30 mouse cellular contexts compared by ENCODE assay signal in genomic region chr5:144095461-144095970, GRCm38 (mm10). TPM values are rescaled to one million over a fixed set of nuclear protein-coding genes. Genes with fewer than 3 reads are reported as not detected.
DNase-seq lines count a peak whose midpoint lies in the region; ATAC-seq and TF ChIP-seq lines count a peak whose summit lies in the region.
"Had no signal": no experiment of that assay in that cellular context is flagged by ENCODE, and none has a peak within 500 bp of the region (broad histone marks: within the 10 kb centered on the region; RNA-seq: fewer than 3 reads in every experiment).

No protein-coding gene starts in this region.

- H3K79me3 ChIP-seq in C2C12 (ENCODE audit: low read depth): no peaks in the 10 kb centered on the region

- DNase-seq in kidney, adult 11 months: peak; percentile 56
- peak; percentile 72 for DNase-seq in kidney, adult 9 months
- DNase-seq in splenic B cell, adult 2 months (ENCODE audit: low read depth, low spot score): peak; percentile 56
- no peak for DNase-seq in c-Kit-positive CD71-positive TER-119-positive erythroid progenitor cells, embryonic 14.5 days (ENCODE audit: low spot score)
- DNase-seq in lung, postnatal 14 days: no peak
- DNase-seq: adrenal gland, postnatal 25 days; cerebellum, adult 11 months; cerebellum, adult 9-10 months; cerebellum, postnatal 36 days; gastrocnemius, postnatal 25 days; heart, adult 18-20 months; heart, postnatal 36 days; left cerebral cortex, postnatal 4 days; liver, embryonic 13.5 days; lung, adult 18-20 months; right cerebral cortex, adult 18-20 months; spleen, adult 18-20 months; thymus, adult 18-20 months; thymus, postnatal 25 days had no signal

- H3K27ac ChIP-seq in kidney, embryonic 16.5 days (ENCODE audit: low read length): no peak overlapping the region
- H3K27ac ChIP-seq: hindbrain, embryonic 12.5 days; hindbrain, postnatal 0 days; intestine, embryonic 15.5 days; liver, embryonic 13.5 days; stomach, postnatal 0 days had no signal

- no peak overlapping the region for H3K4me2 ChIP-seq in kidney, embryonic 16.5 days (replicated peaks; ENCODE audit: low read depth, low read length)
- H3K4me2 ChIP-seq: heart, embryonic 11.5 days; hindbrain, embryonic 12.5 days; intestine, embryonic 15.5 days; liver, embryonic 13.5 days; midbrain, embryonic 11.5 days had no signal

- H3K9me3 ChIP-seq in kidney, embryonic 16.5 days (ENCODE audit: low read length): no peaks in the 10 kb centered on the region
- H3K9me3 ChIP-seq: hindbrain, embryonic 12.5 days; intestine, embryonic 15.5 days; liver, embryonic 13.5 days had no signal

- H3ac ChIP-seq in C2C12 (ENCODE audit: control insufficient read depth, insufficient read length, low read depth): no peak overlapping the region

- 72% methylated on average over 6 of the region's 6 CpGs for WGBS in kidney, embryonic 16.5 days

- peaks cover 12% of the 10 kb centered on the region for H3K4me1 ChIP-seq in kidney, embryonic 16.5 days (ENCODE audit: insufficient read depth, low read length)
- H3K4me1 ChIP-seq: hindbrain, embryonic 12.5 days had no signal

- no peaks in the 10 kb centered on the region for H3K36me3 ChIP-seq in kidney, embryonic 16.5 days (ENCODE audit: insufficient read depth, low read length)
- H3K36me3 ChIP-seq in C2C12 (ENCODE audit: control insufficient read depth, insufficient read depth): no peaks in the 10 kb centered on the region
- no peaks in the 10 kb centered on the region for H3K36me3 ChIP-seq in splenic B cell, adult 2 months (ENCODE audit: control insufficient read depth, insufficient read depth, low read length, poor library complexity, severe bottlenecking)
- H3K36me3 ChIP-seq: hindbrain, embryonic 12.5 days; intestine, embryonic 15.5 days; liver, embryonic 13.5 days had no signal

- no peak for TF ChIP-seq CTCF in C2C12 (IDR thresholded peaks at IDR 0.05; ENCODE audit: control insufficient read depth, insufficient read depth, insufficient read length)

- H3K4me3 ChIP-seq in kidney, embryonic 16.5 days (ENCODE audit: low read length): no peak overlapping the region
- no peak overlapping the region for H3K4me3 ChIP-seq in C2C12 (ENCODE audit: insufficient read depth, poor library complexity, severe bottlenecking)
- H3K4me3 ChIP-seq: hindbrain, embryonic 12.5 days; intestine, embryonic 15.5 days; liver, embryonic 13.5 days had no signal

- no peaks in the 10 kb centered on the region for H3K27me3 ChIP-seq in kidney, embryonic 16.5 days (ENCODE audit: insufficient read depth, low read length)
- peaks cover 23% of the 10 kb centered on the region for H3K27me3 ChIP-seq in C2C12 (ENCODE audit: control insufficient read depth, insufficient read depth, insufficient read length)
- H3K27me3 ChIP-seq in splenic B cell, adult 2 months (ENCODE audit: control insufficient read depth, insufficient read depth, low read length, poor library complexity, severe bottlenecking): no peaks in the 10 kb centered on the region; the same call in 1 of the 2 replicates
- H3K27me3 ChIP-seq: intestine, embryonic 15.5 days had no signal

- H3K9ac ChIP-seq in kidney, embryonic 16.5 days (replicated peaks; ENCODE audit: low read length): no peak overlapping the region
- H3K9ac ChIP-seq: hindbrain, embryonic 12.5 days; intestine, embryonic 15.5 days; liver, embryonic 13.5 days had no signal

- peaks cover 1% of the 10 kb centered on the region for H3K79me2 ChIP-seq in C2C12 (ENCODE audit: control insufficient read depth, insufficient read depth)

- ATAC-seq in kidney, embryonic 16.5 days (ENCODE audit: low FRiP score, low TSS enrichment): no peak
- ATAC-seq: CD4-positive, CD25-positive, alpha-beta regulatory T cell, adult 4 months; forebrain, embryonic 14.5 days; hindbrain, postnatal 0 days; intestine, embryonic 15.5 days; midbrain, embryonic 16.5 days had no signal

TF ChIP-seq in C2C12, 6 proteins besides CTCF, POLR2A, EP300 and RAD21:
- TF ChIP-seq MAX (IDR thresholded peaks at IDR 0.05): no peak
- no peak for TF ChIP-seq CEBPB (IDR thresholded peaks at IDR 0.05; ENCODE audit: low read depth)
- no peak for TF ChIP-seq MYOD1 (IDR thresholded peaks at IDR 0.05; ENCODE audit: control insufficient read depth, insufficient read length, low read depth)
- peak; percentile 11 for TF ChIP-seq USF1 (IDR thresholded peaks at IDR 0.05; ENCODE audit: low read depth)

RNA-seq across cellular contexts. Expression of gene Lmtk2, which starts 4.7 kb away (rescaled TPM):
- polyA plus RNA-seq in kidney, embryonic 16.5 days (2015; fragmentation: Nextera tagmentation; extraction: Ambion mirVana): 5.6 and 6.5 TPM in 2 replicates
- polyA plus RNA-seq in C2C12 (2012; fragmentation: generic; extraction: Trizol): 4.9 TPM

Comparison
In these comparisons a context has a peak if more than half of its experiments do, and no peak if none do; other contexts are left out.
1. DNase-seq: peak in kidney, adult 11 months (single experiment), kidney, adult 9 months (single experiment) and splenic B cell, adult 2 months (single experiment); none in c-Kit-positive CD71-positive TER-119-positive erythroid progenitor cells, embryonic 14.5 days (single experiment) and lung, postnatal 14 days (single experiment).